Mouse (Mus musculus) c-Kit-positive CD71-positive TER-119-negative erythroid progenitor cells, embryonic 14.5 days (primary cell): ENCODE data around the gene Wdfy3.
"Not testable (repeated sequence)": the region's sequence is repeated elsewhere in the genome, so short reads cannot be mapped to it uniquely, and the experiment has no call there.

Experiments
- DNase-seq: peaks from one replicate; pipeline ENCODE4 v3.0.0-alpha.2; 2013; ENCODE audit warnings: low read depth

The Wdfy3 gene

GRCm38 (mm10) chr5:101937909-101938596 is 131.7 kb downstream of the Wdfy3 start:
- DNase-seq = no peak

- DNase-seq = no peak
Measured at GRCm38 (mm10) chr5:101937362-101937761, 132.4 kb downstream of the Wdfy3 start.

GRCm38 (mm10) chr5:101935893-101936292 is 133.8 kb downstream of the Wdfy3 start:
- no peak for DNase-seq

- DNase-seq = no peak
Measured at GRCm38 (mm10) chr5:101934629-101935028, 135.1 kb downstream of the Wdfy3 start.

- no peak for DNase-seq
Measured at GRCm38 (mm10) chr5:101932971-101933810, 136.5 kb downstream of the Wdfy3 start.

GRCm38 (mm10) chr5:101931997-101932396 is 137.7 kb downstream of the Wdfy3 start:
- no peak for DNase-seq

- DNase-seq = no peak
Measured at GRCm38 (mm10) chr5:101926311-101926710, 143.4 kb downstream of the Wdfy3 start.

- no peak for DNase-seq
Measured at GRCm38 (mm10) chr5:101923710-101924109, 146.0 kb downstream of the Wdfy3 start.

GRCm38 (mm10) chr5:101919559-101919958 is 150.2 kb downstream of the Wdfy3 start:
- no peak for DNase-seq

- DNase-seq = no peak
Measured at GRCm38 (mm10) chr5:101909468-101909867, 160.3 kb downstream of the Wdfy3 start.

GRCm38 (mm10) chr5:101905624-101906023 is 164.1 kb downstream of the Wdfy3 start:
- DNase-seq = no peak

GRCm38 (mm10) chr5:101904841-101905240 is 164.9 kb downstream of the Wdfy3 start:
- not testable (repeated sequence) for DNase-seq

- no peak for DNase-seq
Measured at GRCm38 (mm10) chr5:101902686-101903085, 167.0 kb downstream of the Wdfy3 start.

GRCm38 (mm10) chr5:101899981-101900380 is 169.7 kb downstream of the Wdfy3 start:
- no peak for DNase-seq

- DNase-seq = no peak
Measured at GRCm38 (mm10) chr5:101896784-101897183, 172.9 kb downstream of the Wdfy3 start.

- DNase-seq = no peak
Measured at GRCm38 (mm10) chr5:101895717-101896645, 173.7 kb downstream of the Wdfy3 start.

- DNase-seq = no peak
Measured at GRCm38 (mm10) chr5:101895119-101895518, 174.6 kb downstream of the Wdfy3 start.

- DNase-seq = peak; percentile 5
Measured at GRCm38 (mm10) chr5:101893820-101894515, 175.8 kb downstream of the Wdfy3 start.

- no peak for DNase-seq
Measured at GRCm38 (mm10) chr5:101891694-101892416, 177.9 kb downstream of the Wdfy3 start.

GRCm38 (mm10) chr5:101887989-101888388 is 181.7 kb downstream of the Wdfy3 start:
- DNase-seq = no peak

- DNase-seq = no peak
Measured at GRCm38 (mm10) chr5:101885039-101885438, 184.7 kb downstream of the Wdfy3 start.
